Mouse (Mus musculus): ENCODE data around the gene Tax1bp3.
A peak's percentile ranks its signal among the peaks of the same experiment; 100 is the strongest.

The Tax1bp3 gene

DNA sequence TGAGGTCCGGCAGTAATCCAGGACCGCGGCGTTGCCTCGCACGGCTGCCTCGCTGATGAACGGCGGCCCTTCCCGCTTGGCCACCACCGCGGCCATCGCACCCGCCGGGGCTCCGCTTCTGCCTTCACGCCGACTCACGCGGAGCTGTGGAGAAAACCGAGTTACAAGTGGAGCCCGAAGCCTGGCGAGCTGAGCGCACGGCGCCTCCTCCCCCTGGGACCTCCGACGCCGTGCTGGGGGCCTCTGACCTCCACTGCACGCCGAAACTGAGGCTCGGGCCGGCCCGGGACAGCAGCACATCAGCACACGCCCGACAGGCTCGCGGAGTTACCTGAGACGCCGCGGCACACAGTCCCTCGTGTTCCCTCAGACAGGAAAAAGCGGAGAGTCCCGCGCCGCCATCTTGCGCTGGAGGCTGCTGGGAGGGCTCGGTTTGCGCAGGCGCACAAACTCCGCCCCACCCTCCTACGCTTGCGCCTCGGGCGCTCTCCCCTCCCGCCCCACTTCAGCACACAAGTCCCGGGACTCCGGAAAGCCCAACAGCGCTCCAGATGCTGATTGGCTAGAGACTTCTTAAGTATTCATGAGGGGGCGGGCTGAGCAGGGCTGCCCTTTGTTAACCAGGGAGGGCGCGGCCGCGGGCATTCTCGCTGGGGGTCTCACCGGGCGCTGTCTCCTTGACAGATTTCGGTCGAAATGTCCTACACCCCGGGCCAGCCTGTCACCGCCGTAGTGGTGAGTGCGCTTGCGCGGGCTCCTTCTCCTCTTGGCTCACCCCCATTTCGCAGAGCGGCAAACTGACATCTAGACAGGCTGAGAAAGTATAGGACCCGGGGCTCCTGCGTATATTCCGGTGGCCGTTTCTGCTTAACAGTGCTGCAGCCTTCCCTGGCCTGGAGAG, at the start of gene Tax1bp3, which contains the start of gene Emc6:
Gene Tax1bp3, plus strand, starts transcription at position 476 of the 901 bp plus-strand sequence.
Gene Emc6, minus strand, starts transcription at position 430 of the 901 bp plus-strand sequence.
- DNase-seq (ENCODE audit: low read depth, low spot score), result peak; percentile 97

DNA sequence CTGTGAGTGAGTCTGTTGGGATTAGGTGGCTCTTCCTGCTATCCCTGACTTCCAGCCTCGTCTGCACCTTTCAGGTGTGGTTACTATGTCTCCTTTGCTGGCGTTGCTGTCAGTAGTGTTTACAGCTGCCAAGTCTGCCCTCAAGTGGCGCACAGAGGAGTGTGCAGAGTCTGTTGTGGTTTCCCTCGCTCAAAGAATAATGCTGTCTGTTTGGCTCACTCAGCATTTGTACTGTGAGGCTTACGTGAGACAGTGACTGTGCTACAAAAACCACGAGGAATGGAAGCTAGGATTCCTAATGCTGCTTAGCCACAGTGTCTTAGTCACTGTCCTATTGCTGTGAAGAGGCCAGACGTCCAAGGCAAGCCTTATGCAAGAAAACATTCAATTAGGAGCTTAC, 45.9 kb upstream of the Tax1bp3 start:
- peak; percentile 65 for DNase-seq (ENCODE audit: low read depth, low spot score)

DNA sequence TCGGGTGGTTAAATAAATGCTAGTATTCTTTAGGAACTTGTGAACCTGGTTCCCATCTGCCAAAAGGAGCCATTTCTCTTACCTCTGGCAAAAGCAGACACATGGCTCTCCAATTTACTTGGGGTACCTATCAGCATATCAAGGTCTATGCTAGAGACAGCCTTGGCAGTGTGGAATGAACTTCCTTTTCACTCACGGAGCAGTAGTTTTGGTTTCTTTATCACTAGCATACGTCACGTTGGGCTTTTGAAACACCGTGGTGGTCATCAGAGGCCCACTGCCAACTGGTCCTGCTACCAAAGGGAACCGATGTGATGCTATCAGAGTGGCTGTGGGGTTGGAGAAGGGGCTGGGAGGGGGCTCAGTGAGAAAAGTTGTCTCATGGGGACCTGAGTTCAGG, 43.9 kb upstream of the Tax1bp3 start:
- peak; percentile 63 for DNase-seq (ENCODE audit: low read depth, low spot score)

DNA sequence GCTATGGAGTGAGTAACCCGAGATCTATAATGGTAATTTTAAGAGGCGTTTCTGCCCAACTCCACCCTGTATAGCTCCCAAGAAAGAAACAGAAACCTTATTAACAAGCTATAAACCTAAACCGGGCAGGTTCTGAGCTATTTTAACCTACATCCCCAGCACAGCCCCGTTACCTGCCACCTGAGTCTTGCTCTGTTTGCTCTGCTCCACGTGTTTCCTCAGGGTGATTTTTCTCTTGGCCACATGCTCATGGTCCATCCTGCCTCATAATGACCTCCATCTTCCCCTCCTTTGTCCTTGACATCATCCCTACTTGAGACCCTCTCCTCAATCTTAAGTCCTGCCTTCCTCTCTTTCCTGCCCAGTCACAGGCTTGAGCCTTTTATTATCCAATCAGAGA, 42.7 kb upstream of the Tax1bp3 start:
- DNase-seq (ENCODE audit: low read depth, low spot score), result peak; percentile 32

DNA sequence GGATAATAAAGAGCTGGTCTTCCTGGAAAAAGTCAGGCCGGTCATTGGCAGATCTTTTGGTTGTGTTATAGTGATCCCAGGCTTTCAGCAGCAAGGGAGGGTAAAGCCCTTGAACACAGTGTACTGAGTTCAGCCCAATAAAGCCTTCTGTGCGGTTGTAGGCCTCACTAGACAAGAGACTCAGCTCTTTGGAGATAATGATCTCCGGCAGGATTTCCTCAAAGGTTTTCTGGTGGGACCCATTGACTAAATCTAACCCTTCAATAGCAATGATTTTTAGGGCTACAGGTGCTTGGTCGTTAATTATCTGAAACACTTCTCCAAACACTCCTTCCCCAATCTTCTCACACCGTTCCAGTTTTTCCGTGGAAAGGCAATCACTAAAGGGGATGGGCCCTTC, 40.3 kb upstream of the Tax1bp3 start:
- no peak for DNase-seq (ENCODE audit: low read depth, low spot score)

DNA sequence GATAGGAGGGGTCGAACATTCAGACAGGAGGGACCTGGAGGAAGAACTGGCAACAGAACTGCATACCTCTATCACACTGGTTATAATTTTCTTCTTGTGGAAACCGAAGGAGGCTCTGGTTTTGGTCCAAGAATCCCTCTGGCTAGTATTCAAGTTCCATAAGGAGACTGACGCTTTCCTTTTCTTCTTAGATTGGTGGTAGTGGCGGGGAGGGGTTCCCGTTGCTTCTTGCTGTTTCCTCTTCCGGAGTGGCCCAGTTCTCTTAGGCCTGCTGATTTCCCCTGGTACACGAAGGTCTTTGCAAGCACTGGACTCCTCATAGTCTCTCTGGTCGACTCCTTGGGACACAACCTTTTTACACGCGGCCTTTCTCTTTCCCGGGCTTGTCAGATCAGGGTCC, 39.8 kb upstream of the Tax1bp3 start:
- peak; percentile 64 for DNase-seq (ENCODE audit: low read depth, low spot score)

DNA sequence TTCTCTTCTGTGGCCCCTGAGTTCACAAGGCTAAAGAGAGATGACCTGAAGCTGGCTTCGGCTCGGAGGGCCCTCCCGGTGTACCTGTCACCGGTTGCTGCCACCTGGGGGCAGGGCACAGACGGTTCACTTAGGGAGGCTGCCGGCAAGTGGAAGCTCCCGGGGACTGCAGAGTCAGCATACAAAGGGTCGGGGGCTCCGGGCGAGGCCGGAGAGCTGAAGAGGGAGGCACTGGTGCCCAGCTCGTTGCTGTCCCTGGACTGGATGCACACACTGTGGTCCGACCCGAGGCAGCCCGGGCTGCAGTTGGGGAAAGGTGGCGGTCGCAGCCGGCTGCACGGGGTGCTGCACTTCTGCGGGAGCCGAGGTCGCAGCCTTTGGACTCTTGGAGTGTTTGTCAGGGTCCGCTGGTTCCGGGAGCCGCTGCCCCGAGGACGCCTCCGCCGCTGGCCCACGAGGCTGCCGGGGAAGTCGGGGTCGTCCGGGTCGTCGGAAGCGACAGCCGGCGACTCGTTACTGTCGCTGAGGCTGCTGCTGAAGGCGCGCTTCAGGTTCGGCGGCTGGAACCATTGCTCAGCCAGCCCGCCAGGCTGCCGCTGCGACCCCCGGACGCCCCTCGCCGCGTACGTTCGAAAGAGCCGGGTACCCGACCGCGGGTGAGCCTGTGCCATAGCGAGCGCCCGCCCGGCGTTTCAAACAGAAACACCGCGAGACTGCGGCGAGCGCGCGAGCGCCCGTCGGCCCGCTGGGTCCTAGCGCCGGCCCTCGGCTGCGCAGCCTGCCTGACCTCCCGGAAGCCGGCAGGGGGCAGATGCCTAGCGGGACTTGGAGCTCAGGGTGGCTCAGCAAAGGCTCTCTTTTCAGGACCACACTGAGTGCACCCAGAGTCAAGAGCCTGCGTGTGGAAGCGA, 39.0 kb upstream of the Tax1bp3 start, which contains the start of gene Haspin:
Gene Haspin, minus strand, starts transcription at position 704 of the 911 bp plus-strand sequence.
- peak; percentile 93 for DNase-seq (ENCODE audit: low read depth, low spot score)

DNA sequence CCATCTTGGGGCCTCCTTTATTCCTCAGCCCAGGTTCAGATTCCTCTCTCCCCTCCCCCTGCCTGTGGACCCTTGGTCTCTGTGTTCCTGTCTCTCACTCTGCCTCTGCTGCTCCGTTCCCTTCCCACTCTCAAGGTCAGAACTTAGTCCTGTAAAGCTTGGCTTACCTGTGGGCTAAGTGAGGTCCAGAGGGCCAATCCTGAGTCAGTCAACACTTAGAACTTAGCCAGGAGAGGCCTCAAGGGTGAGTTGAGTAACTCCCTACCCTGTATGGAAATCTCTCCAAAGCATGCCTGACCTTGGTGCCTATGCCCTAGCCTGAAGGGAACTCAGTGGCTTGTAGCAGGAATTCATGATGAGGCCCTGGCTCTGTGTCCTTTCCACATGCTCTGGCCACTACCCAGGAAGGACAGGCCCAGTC, 32.6 kb upstream of the Tax1bp3 start:
- DNase-seq (ENCODE audit: low read depth, low spot score), result no peak

DNA sequence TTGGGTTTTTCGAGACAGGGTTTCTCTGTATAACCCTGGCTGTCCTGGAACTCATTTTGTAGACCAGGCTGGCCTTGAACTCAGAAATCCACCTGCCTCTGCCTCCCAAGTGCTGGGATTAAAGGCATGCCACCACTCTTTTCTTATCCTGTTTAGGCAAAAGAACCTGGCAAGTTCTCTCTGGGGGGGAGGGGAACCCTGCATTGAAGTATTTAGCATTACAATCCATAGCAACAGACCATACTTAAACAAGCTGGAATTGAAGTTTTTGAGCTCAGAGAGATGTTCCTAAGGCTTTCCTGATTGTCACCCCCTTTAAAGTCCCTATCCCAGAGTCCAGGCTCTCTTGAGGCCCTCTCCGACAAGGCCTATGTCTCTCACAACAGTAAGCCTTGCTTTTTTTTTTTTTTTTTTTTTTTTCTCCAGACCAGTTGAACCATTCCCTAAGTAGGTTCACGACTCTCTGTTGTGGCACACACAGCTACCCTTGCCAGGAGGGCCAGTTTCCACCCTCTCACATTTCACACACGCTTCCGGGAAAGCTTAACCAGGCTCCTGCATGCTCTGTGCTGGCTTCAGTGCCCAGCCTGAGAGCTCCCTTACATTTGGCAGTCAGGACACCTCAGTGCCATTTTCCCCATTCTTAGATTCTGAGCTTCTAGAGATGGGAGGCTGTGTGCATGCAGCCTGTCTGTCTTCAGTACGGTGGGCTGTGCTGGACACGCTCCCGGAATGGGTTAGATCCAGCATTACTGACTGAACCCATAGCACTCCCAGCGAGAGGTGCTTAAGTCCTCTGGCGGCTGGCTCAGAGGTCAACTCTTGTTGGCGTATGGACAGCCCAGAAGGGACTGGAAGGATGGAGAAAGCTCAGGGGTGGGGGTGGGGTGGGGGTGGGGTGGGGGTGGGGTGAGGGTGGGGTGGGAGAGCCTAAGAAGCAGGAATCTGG, 30.6 kb upstream of the Tax1bp3 start:
- no peak for DNase-seq (ENCODE audit: low read depth, low spot score)

DNA sequence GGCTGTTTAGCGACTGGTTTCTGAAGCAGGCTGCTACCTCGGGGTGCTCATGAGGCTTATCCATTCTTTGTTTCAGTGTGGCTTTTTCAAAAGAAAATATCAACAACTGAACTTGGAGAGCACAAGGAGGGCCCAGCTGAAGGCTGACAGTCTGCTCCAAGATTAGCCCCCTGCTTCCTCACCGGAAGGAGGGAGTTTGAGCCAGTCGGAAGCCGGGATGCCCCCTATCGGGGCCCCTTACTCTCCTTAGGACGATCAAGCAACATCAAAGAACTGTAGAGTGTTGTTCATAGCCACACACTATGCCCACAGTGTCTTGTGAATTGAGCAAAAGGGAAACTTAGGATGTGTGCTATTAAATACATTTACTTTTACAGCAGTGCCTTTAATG, 29.9 kb upstream of the Tax1bp3 start:
- no peak for DNase-seq (ENCODE audit: low read depth, low spot score)

DNA sequence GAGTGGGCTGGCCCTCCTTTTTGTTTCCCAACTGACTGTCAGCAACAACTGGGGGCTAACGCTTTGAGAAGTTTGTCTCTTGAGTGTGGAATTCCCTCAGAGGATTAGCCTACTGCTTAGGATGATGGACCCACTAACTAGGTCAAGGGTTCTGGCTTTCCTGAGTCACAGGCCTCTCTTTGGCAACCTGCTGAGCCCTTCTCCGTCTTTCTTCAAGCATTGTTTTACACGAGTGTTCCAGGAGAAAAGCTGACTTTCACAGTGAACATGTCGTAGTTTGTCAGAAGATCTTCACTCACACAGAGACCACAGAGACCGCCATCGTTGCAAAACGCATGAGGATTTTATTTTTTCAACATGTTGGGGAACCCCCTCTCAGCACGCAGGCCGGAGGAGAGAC, 28.7 kb upstream of the Tax1bp3 start:
- no peak for DNase-seq (ENCODE audit: low read depth, low spot score)

DNA sequence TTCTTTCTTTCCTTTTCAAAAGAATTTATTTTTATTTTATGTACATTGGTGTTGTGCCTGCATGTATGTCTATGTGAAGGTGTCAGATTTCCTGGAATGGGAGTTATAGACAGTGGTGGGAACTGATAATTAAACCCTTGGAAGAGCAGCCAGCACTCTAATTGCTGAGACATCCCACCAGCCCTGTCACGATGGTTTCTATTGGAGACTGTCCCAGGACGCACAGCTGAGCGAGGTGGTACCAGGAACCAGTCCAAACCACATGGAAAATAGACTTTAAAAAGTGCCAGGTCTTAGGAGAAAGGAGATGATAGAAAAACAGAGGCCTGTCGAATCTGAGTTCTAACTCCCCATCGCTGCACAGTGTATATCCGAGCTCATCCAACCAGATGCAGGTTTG, 21.8 kb upstream of the Tax1bp3 start:
- no peak for DNase-seq (ENCODE audit: low read depth, low spot score)

DNA sequence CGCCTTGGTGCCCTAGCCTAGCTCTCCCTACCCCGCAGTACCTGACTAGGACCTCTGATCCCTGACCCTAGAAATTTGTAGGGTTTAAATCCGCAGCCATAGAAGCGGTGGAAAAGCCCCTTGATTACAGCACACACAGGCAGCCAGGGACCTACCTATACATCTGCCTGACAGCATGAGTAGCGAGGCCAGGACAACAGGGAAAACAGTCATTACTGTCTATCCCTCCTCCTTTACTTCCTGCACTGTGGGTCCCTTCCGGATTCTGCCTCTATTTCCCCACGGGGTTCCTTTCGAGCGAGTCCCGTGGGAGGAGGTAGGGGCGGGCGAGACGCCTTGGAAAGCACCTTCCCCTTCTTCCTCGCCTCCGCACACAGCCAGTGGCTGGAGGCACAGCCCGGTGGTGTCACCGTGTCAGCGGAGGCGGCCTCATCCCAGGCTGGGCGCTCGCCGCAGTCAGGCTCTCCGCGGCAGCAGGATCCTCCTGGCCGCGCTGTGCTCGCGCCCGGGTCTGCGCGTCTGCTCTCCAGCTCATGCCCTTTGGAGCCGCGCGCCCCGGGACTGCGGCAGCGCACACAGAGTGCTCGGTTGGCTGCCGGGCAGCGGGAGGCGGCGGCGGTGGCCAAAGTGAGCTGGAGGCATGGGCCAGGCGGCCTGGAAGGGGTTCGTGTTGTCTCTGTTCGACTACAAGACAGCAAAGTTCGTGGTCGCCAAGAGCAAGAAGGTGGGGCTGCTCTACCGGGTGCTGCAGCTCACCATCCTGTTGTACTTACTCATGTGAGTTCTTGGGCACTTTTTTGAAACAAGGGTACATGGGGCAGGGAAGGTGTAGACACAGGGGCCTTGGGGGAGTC, 16.7 kb upstream of the Tax1bp3 start, which contains the start of gene P2rx5:
Gene P2rx5, plus strand, starts transcription at position 465 of the 854 bp plus-strand sequence.
- no peak for DNase-seq (ENCODE audit: low read depth, low spot score)

DNA sequence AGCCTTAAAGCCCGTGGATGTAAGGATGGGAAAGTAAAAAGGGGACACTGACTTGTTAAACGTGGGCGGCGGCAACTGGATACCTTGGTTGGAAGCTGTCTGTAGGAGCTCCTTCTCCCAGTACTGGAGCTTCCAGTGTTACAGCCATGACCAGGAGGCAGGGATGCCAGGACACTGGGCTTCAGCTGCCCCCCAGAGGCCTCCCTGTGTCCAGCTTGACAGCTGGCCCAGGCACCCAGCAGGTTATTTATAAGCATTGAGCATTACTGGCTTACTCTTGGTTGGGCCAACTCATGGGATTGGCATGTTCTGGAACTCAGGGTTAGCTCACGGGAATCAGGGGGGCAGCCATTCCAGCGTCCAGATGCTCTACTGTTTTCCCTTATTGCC, 16.1 kb upstream of the Tax1bp3 start:
- no peak for DNase-seq (ENCODE audit: low read depth, low spot score)

DNA sequence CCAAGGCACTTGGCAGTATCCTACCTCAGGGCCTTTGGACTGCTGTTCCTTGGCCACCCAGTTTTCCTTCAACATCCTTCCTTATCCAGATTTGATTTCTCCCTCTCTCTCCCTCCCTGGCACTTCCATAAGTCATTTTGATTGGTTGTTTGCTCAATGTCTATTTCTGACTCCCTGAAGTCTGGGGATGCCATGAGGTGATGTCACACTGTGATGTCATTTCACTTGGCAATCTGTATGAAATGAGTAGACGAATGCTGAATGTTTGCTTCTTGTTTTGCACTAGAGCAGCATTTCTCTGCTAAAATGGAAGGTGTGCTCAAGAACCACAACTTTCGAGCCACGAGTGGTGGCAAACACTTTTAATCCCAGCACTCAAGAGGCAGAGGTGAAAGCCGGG, 15.3 kb upstream of the Tax1bp3 start:
- DNase-seq (ENCODE audit: low read depth, low spot score), result no peak

DNA sequence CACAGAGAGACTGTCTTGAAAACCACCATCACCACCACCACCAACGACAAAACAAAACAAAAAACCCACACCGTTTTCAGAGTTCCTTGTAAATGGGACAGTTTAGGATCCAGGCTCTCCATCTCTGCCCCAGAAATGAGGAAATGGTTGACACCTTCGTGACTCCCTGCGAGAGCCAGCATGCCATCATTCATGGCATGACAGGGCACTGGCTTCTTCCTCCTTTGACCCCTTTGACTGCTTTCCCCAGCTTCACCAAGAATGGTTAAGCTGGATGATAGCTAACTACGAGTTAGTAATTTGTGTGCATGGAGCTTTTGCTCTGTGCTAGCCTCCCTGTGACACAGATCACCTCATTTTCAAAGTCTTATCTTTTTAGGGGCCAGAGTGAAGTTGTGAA, 14.6 kb upstream of the Tax1bp3 start:
- no peak for DNase-seq (ENCODE audit: low read depth, low spot score)

DNA sequence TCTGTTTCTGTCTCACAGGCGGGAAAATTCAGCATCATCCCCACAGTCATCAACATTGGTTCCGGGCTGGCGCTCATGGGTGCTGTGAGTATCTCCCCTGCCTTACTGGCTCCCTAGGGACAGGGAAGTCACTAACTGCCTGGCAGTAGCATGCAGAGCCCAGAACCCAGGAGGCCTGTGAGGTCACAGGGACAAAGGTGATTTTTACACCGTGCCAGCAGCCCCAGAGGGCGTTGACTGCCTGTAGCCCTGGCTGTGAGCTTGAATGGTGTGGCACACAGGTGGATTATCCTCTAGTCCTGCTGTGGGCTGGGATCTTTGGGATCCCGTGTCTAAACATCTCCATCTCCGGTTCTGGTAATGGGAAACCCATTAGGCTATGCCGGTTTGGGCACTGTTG, 8.8 kb upstream of the Tax1bp3 start:
- no peak for DNase-seq (ENCODE audit: low read depth, low spot score)

DNA sequence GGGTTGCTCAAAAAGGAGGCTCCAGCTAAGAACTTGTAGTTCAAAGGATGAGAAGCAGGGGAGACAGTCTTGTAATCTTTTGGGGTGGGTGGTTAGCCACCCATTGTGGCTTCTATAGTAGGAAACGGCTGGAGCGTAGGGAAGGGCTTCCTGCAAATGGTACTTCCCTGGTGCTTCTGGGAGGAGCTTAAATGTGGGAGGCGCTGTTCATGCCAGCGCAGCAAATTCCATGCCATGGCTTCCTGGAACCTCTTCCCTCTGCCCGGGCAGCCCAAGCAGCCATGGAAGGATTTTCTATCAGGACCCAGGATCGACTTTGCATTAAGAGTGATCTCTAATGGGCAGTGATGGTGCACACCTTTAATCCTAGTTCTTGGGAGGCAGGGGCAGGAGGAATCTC, 8.3 kb upstream of the Tax1bp3 start:
- no peak for DNase-seq (ENCODE audit: low read depth, low spot score)

DNA sequence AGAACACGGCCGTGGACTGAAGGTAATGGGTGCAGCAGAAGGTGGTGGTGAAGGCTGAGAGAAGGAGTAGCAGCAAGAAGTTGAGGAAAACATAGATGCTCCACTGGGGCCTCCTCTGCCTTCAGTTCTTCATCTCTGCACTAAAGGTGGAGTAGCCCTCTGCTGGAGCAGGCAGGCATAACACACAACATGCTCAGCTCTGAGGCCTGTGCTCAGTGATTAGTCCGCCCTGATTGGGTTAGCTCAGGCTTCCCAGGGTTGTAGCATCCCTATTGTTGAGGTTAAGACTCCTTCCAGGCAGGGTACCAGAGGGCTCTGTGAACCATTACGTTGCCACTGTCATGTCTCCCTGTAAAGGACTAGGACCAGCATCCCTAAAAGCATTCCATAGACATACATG, 7.7 kb upstream of the Tax1bp3 start:
- DNase-seq (ENCODE audit: low read depth, low spot score), result peak; percentile 64

DNA sequence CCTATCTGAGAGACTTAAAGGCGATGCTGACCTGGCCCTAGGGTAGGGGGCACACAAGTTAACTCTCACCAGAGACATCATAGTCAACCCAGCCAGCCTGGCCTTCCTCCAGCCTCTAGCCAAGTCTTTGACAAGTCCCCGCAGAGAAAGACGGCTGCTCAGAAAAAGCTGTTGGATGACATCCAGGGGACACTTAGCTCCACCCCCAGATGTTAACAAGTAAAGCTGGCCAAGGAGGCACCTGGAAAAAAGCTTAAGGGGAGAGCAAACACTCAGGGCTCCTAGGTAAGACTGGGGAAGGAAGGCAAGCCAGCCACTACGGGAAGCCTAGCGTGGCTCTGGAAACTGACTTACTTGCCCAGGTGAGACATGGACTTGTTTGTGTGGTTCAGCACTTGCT, 4.7 kb upstream of the Tax1bp3 start:
- no peak for DNase-seq (ENCODE audit: low read depth, low spot score)
